Mouse (Mus musculus) spleen, postnatal 4 days (tissue): ENCODE results near the gene Glra4.
"Not testable (repeated sequence)": the region's sequence is repeated elsewhere in the genome, so short reads cannot be mapped to it uniquely, and the experiment has no call there.

Source experiments
- DNase-seq, 2 experiments: peaks; one replicate each; pipeline ENCODE4 v3.0.0; 2022; ENCODE audit warnings: low spot score in 2 of 2

Glra4 gene

GRCm38 (mm10) chrX:136732016-136732415 is 47.9 kb downstream of the Glra4 start:
- DNase-seq = no peak

GRCm38 (mm10) chrX:136714742-136715474 is 65.0 kb downstream of the Glra4 start:
- DNase-seq = not testable (repeated sequence)

DNA sequence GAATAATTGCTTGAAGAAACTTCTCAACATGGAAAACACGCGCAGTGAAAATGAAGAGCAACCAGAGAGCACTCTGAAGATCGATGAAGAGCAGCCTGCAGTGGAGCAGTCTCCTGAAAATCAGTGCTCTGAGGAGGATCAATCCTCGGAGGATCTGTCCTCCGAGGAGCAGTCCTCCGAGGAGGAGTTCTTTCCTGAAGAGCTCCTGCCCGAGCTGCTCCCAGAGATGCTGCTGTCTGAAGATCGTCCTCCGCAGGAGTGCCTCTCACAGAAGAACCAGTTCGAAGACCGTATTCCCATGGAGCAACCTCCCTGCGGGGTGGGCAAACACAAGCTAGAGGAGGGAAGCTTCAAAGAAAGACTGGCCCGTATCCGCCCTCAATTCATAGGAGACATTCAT is 71.2 kb downstream of the Glra4 start:
- no peak for DNase-seq

GRCm38 (mm10) chrX:136708168-136708681 is 71.7 kb downstream of the Glra4 start:
- DNase-seq = no peak
